Mouse (Mus musculus) olfactory bulb, adult 2 months (tissue): ENCODE measurements around the gene Tbr1. TPM values are rescaled to one million over a fixed set of nuclear protein-coding genes. Genes with fewer than 3 reads are reported as not detected.

Source experiments
- H3K27ac ChIP-seq: fragments of 200-500 bp; 2 replicates; pipeline ENCODE4 v1.5.1; 2012; ENCODE audit warnings: low read depth, low read length; ENCODE audit not compliant: insufficient read depth
- H3K4me1 ChIP-seq: fragments of 200-500 bp; 2 replicates; pipeline ENCODE4 v1.6.1; 2012; ENCODE audit warnings: low read length; ENCODE audit not compliant: control insufficient read depth, insufficient read depth
- H3K4me3 ChIP-seq: fragments of 200-500 bp; 2 replicates; pipeline ENCODE4 v1.5.1; 2012; ENCODE audit warnings: mild to moderate bottlenecking, low read depth, low read length, moderate library complexity; ENCODE audit not compliant: insufficient read depth
- CTCF ChIP-seq: fragments of 200-500 bp; IDR thresholded peaks from 2 replicates; pipeline ENCODE4 v1.5.1; 2012; ENCODE audit warnings: low read depth, mild to moderate bottlenecking, low read length, moderate library complexity; ENCODE audit not compliant: insufficient read depth
- POLR2A ChIP-seq: fragments of 200-500 bp; IDR thresholded peaks from 2 replicates; pipeline ENCODE4 v1.6.1; 2012; ENCODE audit warnings: mild to moderate bottlenecking, low read depth, low read length, moderate library complexity; ENCODE audit not compliant: insufficient read depth
- WGBS: fragments of 180-500 bp; shearing (Covaris S2); methylation state at CpG from one replicate; pipeline ENCODE4 v1.1.7; 2018; 5-methylcytosine and 5-hydroxymethylcytosine counted together
- polyA plus RNA-seq: library from polyadenylated mRNA; stranded (reverse); fragments of >200 nt; gene quantifications from 2 replicates; pipeline ENCODE4 v1.2.4, GENCODE M21; 2012; ENCODE audit warnings: low replicate concordance; ENCODE audit not compliant: missing spikeins, insufficient read depth, insufficient read length

The Tbr1 gene
- polyA plus RNA-seq, 1 experiment: not detected

DNA sequence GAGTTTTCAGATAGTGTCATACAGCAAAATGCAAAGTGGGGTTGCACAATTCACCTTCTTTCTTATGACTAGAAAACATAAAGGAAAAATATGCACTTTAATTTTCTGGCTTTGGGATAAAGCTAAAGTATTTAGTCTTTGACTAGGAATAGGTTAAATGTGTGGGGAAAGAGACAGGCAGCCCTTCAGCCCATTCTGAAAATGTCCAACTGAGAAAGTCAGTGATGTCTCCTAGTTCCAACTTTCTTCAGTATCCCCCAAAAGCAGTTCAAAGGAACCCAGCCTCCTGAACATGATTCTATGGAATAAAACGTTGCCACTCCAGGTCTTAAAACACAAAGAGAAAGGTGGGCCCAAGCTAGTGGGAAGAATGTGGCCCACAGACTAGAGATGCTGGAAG, 6.7 kb downstream of the Tbr1 start:
- peaks cover 18% of the 10 kb centered on the region for H3K4me1 ChIP-seq
- no peak overlapping the region for H3K4me3 ChIP-seq
- TF ChIP-seq POLR2A (no peak), CTCF (no peak)
- 16% methylated on average over 1 of the region's 1 CpGs for WGBS
- no peak overlapping the region for H3K27ac ChIP-seq

DNA sequence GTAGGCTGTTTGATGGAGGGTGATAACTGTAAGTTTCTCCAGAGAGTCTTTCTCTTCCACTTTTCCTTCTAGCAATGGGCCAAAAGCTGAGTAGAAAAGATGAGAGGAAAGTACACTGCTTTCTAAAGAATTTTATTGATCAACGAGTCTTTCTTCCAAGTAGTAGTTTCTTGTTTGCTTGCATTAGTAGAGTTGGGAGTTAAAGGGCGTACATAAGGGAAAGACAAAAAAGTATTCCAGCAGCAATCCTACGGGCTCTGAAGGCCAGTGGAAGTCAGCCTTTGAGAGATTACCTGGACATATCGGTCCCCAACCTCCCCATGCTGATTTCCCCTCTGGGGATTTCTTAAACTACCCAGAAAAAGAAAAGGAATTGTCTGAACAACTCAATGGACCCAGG, 8.0 kb downstream of the Tbr1 start:
- H3K4me1 ChIP-seq: peaks cover 19% of the 10 kb centered on the region
- H3K27ac ChIP-seq: no peak overlapping the region
- no peak for TF ChIP-seq CTCF
- TF ChIP-seq POLR2A: no peak
- 81% methylated on average over 4 of the region's 4 CpGs for WGBS
- no peak overlapping the region for H3K4me3 ChIP-seq

DNA sequence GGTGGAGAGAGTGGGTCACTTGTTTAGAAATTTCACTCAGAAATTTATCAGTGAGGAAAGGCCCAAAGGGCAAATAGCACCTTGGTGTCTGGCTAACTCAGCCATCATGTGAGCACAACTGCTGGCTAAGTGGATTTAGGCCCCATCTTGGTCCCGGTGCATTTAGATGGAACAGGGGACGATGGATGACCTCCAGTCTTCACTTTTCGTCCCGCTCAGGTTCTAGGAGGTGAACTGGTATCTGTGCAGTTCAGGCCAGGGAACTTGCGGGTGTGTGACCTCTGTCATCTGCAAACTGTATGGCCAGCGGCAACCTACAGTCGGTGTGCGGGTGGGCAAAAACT, 8.4 kb downstream of the Tbr1 start:
- Histone ChIP-seq H3K4me3 (peak overlapping the region; percentile 44; the same call in 1 of the 2 replicates), H3K4me1 (peaks cover 23% of the 10 kb centered on the region), H3K27ac (no peak overlapping the region)
- 64% methylated on average over 8 of the region's 8 CpGs for WGBS
- TF ChIP-seq POLR2A (no peak), CTCF (no peak)

DNA sequence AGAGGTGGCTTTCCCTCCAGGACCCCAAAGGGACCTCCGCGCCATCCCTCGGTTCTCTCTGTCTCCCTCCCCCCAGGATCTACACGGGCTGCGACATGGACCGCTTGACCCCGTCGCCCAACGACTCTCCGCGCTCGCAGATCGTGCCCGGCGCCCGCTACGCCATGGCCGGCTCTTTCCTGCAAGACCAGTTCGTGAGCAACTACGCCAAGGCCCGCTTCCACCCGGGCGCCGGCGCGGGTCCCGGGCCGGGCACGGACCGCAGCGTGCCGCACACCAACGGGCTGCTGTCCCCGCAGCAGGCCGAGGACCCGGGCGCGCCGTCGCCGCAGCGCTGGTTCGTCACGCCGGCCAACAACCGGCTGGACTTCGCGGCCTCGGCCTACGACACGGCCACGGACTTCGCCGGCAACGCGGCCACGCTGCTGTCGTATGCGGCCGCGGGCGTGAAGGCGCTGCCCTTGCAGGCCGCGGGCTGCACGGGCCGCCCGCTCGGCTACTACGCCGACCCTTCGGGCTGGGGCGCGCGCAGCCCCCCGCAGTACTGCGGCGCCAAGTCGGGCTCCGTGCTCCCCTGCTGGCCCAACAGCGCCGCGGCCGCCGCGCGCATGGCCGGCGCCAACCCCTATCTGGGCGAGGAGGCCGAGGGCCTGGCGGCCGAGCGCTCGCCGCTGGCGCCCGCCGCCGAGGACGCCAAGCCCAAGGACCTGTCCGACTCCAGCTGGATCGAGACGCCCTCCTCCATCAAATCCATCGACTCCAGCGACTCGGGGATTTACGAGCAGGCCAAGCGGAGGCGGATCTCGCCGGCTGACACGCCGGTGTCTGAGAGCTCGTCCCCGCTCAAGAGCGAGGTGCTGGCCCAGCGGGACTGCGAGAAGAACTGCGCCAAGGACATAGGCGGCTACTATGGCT, 9.0 kb downstream of the Tbr1 start:
- peaks cover 23% of the 10 kb centered on the region for H3K4me1 ChIP-seq
- TF ChIP-seq CTCF (no peak), POLR2A (0 out of 2 replicates have a peak, but pooled peaks have one; percentile 15)
- WGBS: 4% methylated on average over 121 of the region's 121 CpGs
- H3K27ac ChIP-seq: no peak overlapping the region
- H3K4me3 ChIP-seq: peak overlapping the region; percentile 44

DNA sequence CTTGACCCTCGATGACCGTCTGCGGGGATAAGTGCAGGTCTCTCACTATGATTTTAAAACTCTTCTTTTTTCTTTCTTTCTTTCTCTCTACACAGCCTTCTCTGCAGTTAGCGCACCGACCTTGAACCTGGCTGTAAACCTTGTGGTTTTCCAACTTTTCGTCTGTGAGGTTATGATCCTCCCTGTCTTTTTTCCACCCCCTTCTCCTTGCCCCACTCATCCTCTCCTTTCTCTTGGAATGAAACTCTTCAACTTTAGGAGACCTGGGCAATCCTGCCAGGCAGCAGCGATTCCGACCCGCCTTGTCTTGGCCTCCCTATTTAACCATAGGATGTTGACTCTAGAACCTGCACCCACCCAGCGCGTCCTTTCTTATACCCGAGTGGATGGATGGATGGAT, 9.8 kb downstream of the Tbr1 start:
- H3K4me3 ChIP-seq: 0 out of 2 replicates have a peak overlapping the region, but pooled peaks have one; percentile 44
- TF ChIP-seq CTCF (no peak), POLR2A (no peak)
- 18% methylated on average over 12 of the region's 12 CpGs for WGBS
- H3K27ac ChIP-seq: no peak overlapping the region
- H3K4me1 ChIP-seq: peaks cover 19% of the 10 kb centered on the region

DNA sequence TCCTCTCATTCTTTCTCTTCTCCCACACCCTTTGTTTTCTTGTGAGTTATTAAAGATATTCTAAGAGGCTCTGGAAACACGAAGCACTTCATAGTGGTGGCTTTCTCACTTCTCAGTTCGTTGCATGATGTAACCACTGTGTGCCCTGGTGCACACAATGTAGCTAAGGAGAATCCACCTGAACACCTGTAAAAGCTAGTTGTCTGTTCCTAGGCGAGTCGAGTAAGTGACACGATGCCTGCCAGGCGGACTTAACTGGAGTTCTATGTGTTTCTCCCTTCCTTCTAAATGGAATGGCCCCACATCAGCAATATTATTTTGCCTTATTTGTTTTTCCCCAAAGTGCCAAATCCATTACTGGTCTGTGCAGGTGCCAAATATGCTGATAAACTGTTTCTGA, 10.4 kb downstream of the Tbr1 start:
- H3K4me3 ChIP-seq: no peak overlapping the region
- WGBS: 30% methylated on average over 6 of the region's 6 CpGs
- H3K4me1 ChIP-seq: peaks cover 19% of the 10 kb centered on the region
- no peak overlapping the region for H3K27ac ChIP-seq
- TF ChIP-seq POLR2A (no peak), CTCF (no peak)

DNA sequence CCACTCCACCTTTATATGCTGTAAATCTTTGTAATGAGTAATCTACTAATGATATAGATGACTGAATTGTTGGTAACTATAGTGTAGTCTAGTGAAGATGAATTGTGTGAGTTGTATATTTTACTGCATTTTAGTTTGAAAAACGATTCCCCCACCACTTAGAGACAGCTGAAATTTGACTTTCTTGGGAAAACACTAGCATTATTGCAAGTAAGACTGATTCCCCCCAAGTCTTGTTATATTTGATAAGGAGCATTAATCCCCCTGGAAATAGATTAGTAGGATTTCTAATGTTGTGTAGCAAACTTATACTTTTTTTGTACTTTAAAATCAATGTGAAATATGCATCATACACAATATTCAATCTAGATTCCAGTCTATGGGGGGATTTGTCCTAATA, 10.8 kb downstream of the Tbr1 start:
- H3K27ac ChIP-seq: no peak overlapping the region
- peaks cover 19% of the 10 kb centered on the region for H3K4me1 ChIP-seq
- TF ChIP-seq CTCF (no peak), POLR2A (no peak)
- no peak overlapping the region for H3K4me3 ChIP-seq
- 22% methylated on average over 1 of the region's 1 CpGs for WGBS

DNA sequence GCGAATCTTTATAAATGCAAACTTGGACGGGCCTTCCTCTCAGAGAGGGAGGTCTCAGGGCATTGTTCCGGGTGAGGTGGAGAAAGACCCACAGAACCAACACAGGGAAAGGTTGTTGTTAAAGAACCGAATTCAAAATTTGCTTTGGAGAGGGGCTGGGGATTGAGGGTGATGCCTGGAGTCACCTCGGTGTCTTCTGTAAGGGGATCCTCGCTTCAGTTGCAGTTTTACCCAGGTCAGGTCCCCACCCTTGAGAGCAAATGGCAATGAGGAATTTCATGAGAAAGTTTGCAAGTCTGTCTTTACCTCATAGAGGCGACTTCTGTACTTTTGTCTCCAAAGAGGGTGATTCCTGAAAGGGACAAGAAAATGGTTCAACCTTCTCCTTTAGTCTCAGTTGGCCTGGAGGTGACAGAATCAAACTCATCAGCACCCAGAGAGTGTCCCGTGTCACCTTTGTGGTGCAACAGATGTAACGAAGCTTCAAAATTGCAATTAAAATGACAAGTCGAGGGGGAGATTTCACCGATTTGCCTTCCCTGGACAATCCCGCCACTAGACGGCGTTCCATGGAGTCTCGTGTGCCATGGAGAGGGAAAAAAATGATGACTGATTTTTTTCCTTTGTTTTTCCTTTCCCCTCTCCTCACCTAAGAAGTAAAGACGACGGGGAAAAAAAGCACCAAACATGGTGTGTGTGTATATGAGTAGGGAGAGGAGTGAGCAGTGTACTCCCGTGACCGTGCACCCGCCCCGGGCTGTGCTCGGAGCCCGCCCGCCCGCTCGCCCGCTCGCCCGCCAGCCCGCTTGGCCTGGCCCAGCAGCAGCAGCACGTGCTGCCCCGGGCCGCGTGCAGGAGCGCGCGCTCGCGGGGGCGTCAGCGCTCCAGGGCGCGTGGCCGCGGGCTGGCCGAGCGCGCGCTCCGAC, 12.1 kb downstream of the Tbr1 start:
- Histone ChIP-seq H3K4me1 (peaks cover 19% of the 10 kb centered on the region), H3K4me3 (peak overlapping the region; percentile 43), H3K27ac (no peak overlapping the region)
- 4% methylated on average over 50 of the region's 50 CpGs for WGBS
- TF ChIP-seq CTCF (no peak), POLR2A (no peak)
